Mouse (Mus musculus) hindbrain, postnatal 0 days (tissue): ENCODE data around the gene Xpo6. TPM values are rescaled to one million over a fixed set of nuclear protein-coding genes. Genes with fewer than 3 reads are reported as not detected.
A peak's percentile ranks its signal among the peaks of the same experiment; 100 is the strongest.

ENCODE experiments used
- ATAC-seq: fragments of 200-750 bp; cut with Nextera tagmentation; 2 replicates; pipeline ENCODE4 v1.8.0; 2017; ENCODE audit warnings: mild to moderate bottlenecking, moderate TSS enrichment, moderate library complexity
- DNase-seq: peaks from one replicate; pipeline ENCODE4 v3.0.0-alpha.2; 2015; ENCODE audit warnings: low spot score
- H3K27ac ChIP-seq: fragments of 300-500 bp; sonication (generic); 2 replicates; pipeline ENCODE4 v1.5.1; 2014; ENCODE audit warnings: mild to moderate bottlenecking
- H3K27me3 ChIP-seq: fragments of 300-500 bp; sonication (generic); 2 replicates; pipeline ENCODE4 v1.6.1; 2014; ENCODE audit warnings: low read length, mixed read lengths; ENCODE audit not compliant: insufficient read depth
- H3K36me3 ChIP-seq: fragments of 300-500 bp; sonication (generic); 2 replicates; pipeline ENCODE4 v1.6.1; 2014; ENCODE audit warnings: low read length, mixed read lengths; ENCODE audit not compliant: insufficient read depth
- H3K4me1 ChIP-seq: fragments of 300-500 bp; sonication (generic); 2 replicates; pipeline ENCODE4 v1.6.1; 2014; ENCODE audit warnings: antibody characterized with exemption, low read length, mixed read lengths; ENCODE audit not compliant: insufficient read depth
- H3K4me2 ChIP-seq: fragments of 300-500 bp; sonication (generic); 2 replicates; pipeline ENCODE4 v1.6.1; 2014; ENCODE audit warnings: low read depth, mild to moderate bottlenecking, low read length, moderate library complexity, mixed read lengths
- H3K4me3 ChIP-seq: fragments of 300-500 bp; sonication (generic); 2 replicates; pipeline ENCODE4 v1.5.1; 2014; ENCODE audit warnings: low read length
- H3K9ac ChIP-seq: fragments of 300-500 bp; sonication (generic); replicated peaks from 2 replicates; pipeline ENCODE4 v1.6.1; 2014; ENCODE audit warnings: mild to moderate bottlenecking, low read length, moderate library complexity, mixed read lengths
- H3K9me3 ChIP-seq: fragments of 300-500 bp; sonication (generic); 2 replicates; pipeline ENCODE4 v1.6.1; 2016; ENCODE audit warnings: low read length, mixed read lengths
- CTCF ChIP-seq: IDR thresholded peaks from 2 replicates; pipeline ENCODE4 v1.5.1; 2016; ENCODE audit warnings: antibody characterized with exemption, control low read depth, low read depth
- WGBS: fragments of 180-500 bp; shearing (Covaris S2); extraction: QIAGEN DNeasy Blood & Tissue Kit; methylation state at CpG from one replicate; pipeline ENCODE4 v1.1.7; 2014; 5-methylcytosine and 5-hydroxymethylcytosine counted together
- polyA plus RNA-seq: library from polyadenylated mRNA; unstranded; fragments of >200 nt; fragmentation: Nextera tagmentation; extraction: Ambion mirVana; gene quantifications from 2 replicates; pipeline ENCODE4 v1.2.1, GENCODE M21; 2015
- total RNA-seq: library from RNA; depleted of rRNA; stranded (reverse); fragments of >200 nt; gene quantifications from 2 replicates; pipeline ENCODE4 v1.2.3, GENCODE M21; 2014

Xpo6 gene
- total and polyA plus RNA-seq, 2 experiments from 2014 or later, result 45.4 to 124 TPM

GRCm38 (mm10) chr7:126198926-126199325 is 1.4 kb downstream of the Xpo6 start:
- DNase-seq (peak; percentile 10), ATAC-seq (no peak)
- H3K4me3 ChIP-seq, result peak overlapping the region; percentile 96
- TF ChIP-seq CTCF, result no peak
- H3K36me3 ChIP-seq, result no peaks in the 10 kb centered on the region
- 20% methylated on average over 1 of the region's 1 CpGs for WGBS
- no peaks in the 10 kb centered on the region for H3K27me3 ChIP-seq
- H3K4me1 ChIP-seq, result no peaks in the 10 kb centered on the region
- H3K9me3 ChIP-seq, result no peaks in the 10 kb centered on the region
- H3K4me2 ChIP-seq, result peak overlapping the region; percentile 81
- H3K27ac ChIP-seq, result peak overlapping the region; percentile 94; the same call in 1 of the 2 replicates
- H3K9ac ChIP-seq, result peak overlapping the region; percentile 99

GRCm38 (mm10) chr7:126194175-126194574 is 6.1 kb downstream of the Xpo6 start:
- Histone ChIP-seq H3K4me1 (no peaks in the 10 kb centered on the region), H3K27me3 (no peaks in the 10 kb centered on the region), H3K4me2 (no peak overlapping the region), H3K4me3 (no peak overlapping the region), H3K36me3 (no peaks in the 10 kb centered on the region), H3K9ac (no peak overlapping the region), H3K27ac (no peak overlapping the region), H3K9me3 (no peaks in the 10 kb centered on the region)
- DNase-seq (no peak), ATAC-seq (no peak)
- WGBS, result 93% methylated on average over 1 of the region's 1 CpGs
- no peak for TF ChIP-seq CTCF

- Histone ChIP-seq H3K4me2 (no peak overlapping the region), H3K4me3 (no peak overlapping the region), H3K27ac (no peak overlapping the region), H3K27me3 (no peaks in the 10 kb centered on the region), H3K36me3 (no peaks in the 10 kb centered on the region), H3K4me1 (no peaks in the 10 kb centered on the region), H3K9ac (no peak overlapping the region), H3K9me3 (no peaks in the 10 kb centered on the region)
- ATAC-seq, result no peak
- 100% methylated on average over 1 of the region's 1 CpGs for WGBS
- no peak for TF ChIP-seq CTCF
- no peak for DNase-seq
Observed at GRCm38 (mm10) chr7:126191471-126191870, 8.8 kb downstream of the Xpo6 start.

GRCm38 (mm10) chr7:126189517-126189916 is 10.8 kb downstream of the Xpo6 start:
- Histone ChIP-seq H3K27ac (no peak overlapping the region), H3K4me3 (no peak overlapping the region), H3K9ac (no peak overlapping the region), H3K27me3 (no peaks in the 10 kb centered on the region), H3K4me1 (no peaks in the 10 kb centered on the region), H3K9me3 (no peaks in the 10 kb centered on the region), H3K4me2 (no peak overlapping the region), H3K36me3 (no peaks in the 10 kb centered on the region)
- 91% methylated on average over 1 of the region's 1 CpGs for WGBS
- no peak for TF ChIP-seq CTCF
- DNase-seq (no peak), ATAC-seq (no peak)

GRCm38 (mm10) chr7:126185999-126186398 is 14.3 kb downstream of the Xpo6 start:
- Histone ChIP-seq H3K36me3 (no peaks in the 10 kb centered on the region), H3K9ac (no peak overlapping the region)
- no peak for TF ChIP-seq CTCF

GRCm38 (mm10) chr7:126183583-126183982 is 16.7 kb downstream of the Xpo6 start:
- WGBS, result 88% methylated on average over 1 of the region's 1 CpGs
- no peak overlapping the region for H3K27ac ChIP-seq
- ATAC-seq, result no peak

More at GRCm38 (mm10) chr7:126185999-126186398, 14.3 kb downstream of the Xpo6 start:
- DNase-seq, result no peak
- Histone ChIP-seq H3K9me3 (no peaks in the 10 kb centered on the region), H3K27ac (no peak overlapping the region), H3K4me1 (peaks cover 6% of the 10 kb centered on the region; the same call in 1 of the 2 replicates), H3K27me3 (no peaks in the 10 kb centered on the region), H3K4me2 (no peak overlapping the region), H3K4me3 (no peak overlapping the region)
- ATAC-seq, result no peak

DNA sequence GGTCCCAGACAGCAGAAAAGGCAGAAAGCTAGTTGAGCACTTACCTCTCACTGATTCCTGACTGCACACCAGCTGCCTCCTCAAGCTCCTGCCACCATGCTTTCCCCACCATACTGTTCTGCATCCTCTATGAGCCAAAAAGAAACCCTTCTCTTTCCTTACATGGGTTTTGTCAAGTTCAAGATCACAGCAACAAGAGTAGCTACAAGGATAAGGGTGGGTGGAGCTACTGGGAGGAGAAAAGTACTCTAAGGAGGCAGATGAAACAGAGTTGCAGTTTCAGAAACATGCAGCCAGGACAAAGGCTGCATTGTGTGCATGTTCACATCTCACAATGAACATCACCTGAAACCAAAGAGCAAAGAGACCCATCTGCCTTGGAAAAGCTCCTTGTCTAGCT is 18.8 kb downstream of the Xpo6 start:
- Histone ChIP-seq H3K27me3 (no peaks in the 10 kb centered on the region), H3K9ac (no peak overlapping the region), H3K27ac (no peak overlapping the region), H3K36me3 (no peaks in the 10 kb centered on the region), H3K4me3 (no peak overlapping the region), H3K9me3 (no peaks in the 10 kb centered on the region), H3K4me1 (peaks cover 12% of the 10 kb centered on the region; the same call in 1 of the 2 replicates), H3K4me2 (no peak overlapping the region)
- no peak for TF ChIP-seq CTCF
- ATAC-seq, result no peak
- DNase-seq, result no peak

More at GRCm38 (mm10) chr7:126183583-126183982, 16.7 kb downstream of the Xpo6 start:
- Histone ChIP-seq H3K36me3 (no peaks in the 10 kb centered on the region), H3K4me2 (no peak overlapping the region), H3K4me3 (no peak overlapping the region), H3K27me3 (no peaks in the 10 kb centered on the region), H3K9ac (no peak overlapping the region), H3K4me1 (peaks cover 12% of the 10 kb centered on the region; the same call in 1 of the 2 replicates), H3K9me3 (no peaks in the 10 kb centered on the region)
- no peak for TF ChIP-seq CTCF
- DNase-seq, result no peak
